Mouse (Mus musculus): ENCODE measurements around the gene Xrcc4. TPM values are rescaled to one million over a fixed set of nuclear protein-coding genes. Genes with fewer than 3 reads are reported as not detected.
A peak's percentile ranks its signal among the peaks of the same experiment; 100 is the strongest.

Xrcc4 gene
- polyA plus RNA-seq, 1 experiment from 2014 or later = 15.4 TPM

- H3K4me3 ChIP-seq = no peak overlapping the region
- 63% methylated on average over 4 of the region's 4 CpGs for WGBS
- H3K4me1 ChIP-seq = 0 out of 2 replicates have a peak, but pooled peaks cover 8% of the 10 kb centered on the region
- H3K27me3 ChIP-seq (replicated peaks) = no peaks in the 10 kb centered on the region
- H3K27ac ChIP-seq (replicated peaks) = no peak overlapping the region
- H3K4me2 ChIP-seq = no peak overlapping the region
- no peak for ATAC-seq (ENCODE audit: extremely low read depth, insufficient number of reproducible peaks, low FRiP score, low TSS enrichment)
- H3K36me3 ChIP-seq = no peaks in the 10 kb centered on the region
- no peaks in the 10 kb centered on the region for H3K9me3 ChIP-seq
- 0 out of 2 replicates have a peak overlapping the region, but pooled peaks have one; percentile 28 for H3K9ac ChIP-seq
These were observed 56.4 kb downstream of the Xrcc4 start for GRCm38 (mm10) chr13:90032977-90033376.

GRCm38 (mm10) chr13:90032523-90032922 lies 56.9 kb downstream of the Xrcc4 start:
- no peaks in the 10 kb centered on the region for H3K36me3 ChIP-seq
- H3K4me2 ChIP-seq = no peak overlapping the region
- no peaks in the 10 kb centered on the region for H3K9me3 ChIP-seq
- 0 out of 2 replicates have a peak, but pooled peaks cover 8% of the 10 kb centered on the region for H3K4me1 ChIP-seq
- ATAC-seq (ENCODE audit: extremely low read depth, insufficient number of reproducible peaks, low FRiP score, low TSS enrichment) = no peak
- H3K27ac ChIP-seq (replicated peaks) = no peak overlapping the region
- WGBS = 21% methylated on average over 2 of the region's 2 CpGs
- H3K4me3 ChIP-seq = no peak overlapping the region
- H3K9ac ChIP-seq = 0 out of 2 replicates have a peak overlapping the region, but pooled peaks have one; percentile 28
- H3K27me3 ChIP-seq (replicated peaks) = no peaks in the 10 kb centered on the region

GRCm38 (mm10) chr13:90030911-90031310 lies 58.5 kb downstream of the Xrcc4 start:
- H3K27ac ChIP-seq (replicated peaks) = no peak overlapping the region
- no peaks in the 10 kb centered on the region for H3K36me3 ChIP-seq
- H3K9me3 ChIP-seq = no peaks in the 10 kb centered on the region
- no peak overlapping the region for H3K4me2 ChIP-seq
- ATAC-seq (ENCODE audit: extremely low read depth, insufficient number of reproducible peaks, low FRiP score, low TSS enrichment) = no peak
- no peaks in the 10 kb centered on the region for H3K27me3 ChIP-seq (replicated peaks)
- 72% methylated on average over 3 of the region's 3 CpGs for WGBS
- H3K4me3 ChIP-seq = no peak overlapping the region
- 0 out of 2 replicates have a peak, but pooled peaks cover 8% of the 10 kb centered on the region for H3K4me1 ChIP-seq
- no peak overlapping the region for H3K9ac ChIP-seq

- Histone ChIP-seq H3K4me2 (peak overlapping the region; percentile 53), H3K4me3 (peak overlapping the region; percentile 10; the same call in 1 of the 2 replicates), H3K27me3 (replicated peaks) (no peaks in the 10 kb centered on the region), H3K4me1 (peaks cover 38% of the 10 kb centered on the region), H3K9me3 (peaks cover 4% of the 10 kb centered on the region; the same call in 1 of the 2 replicates), H3K9ac (peak overlapping the region; percentile 53), H3K36me3 (no peaks in the 10 kb centered on the region), H3K27ac (replicated peaks) (peak overlapping the region; percentile 94)
- WGBS = 21% methylated on average over 3 of the region's 3 CpGs
- ATAC-seq (ENCODE audit: extremely low read depth, insufficient number of reproducible peaks, low FRiP score, low TSS enrichment) = no peak
These were observed 76.8 kb downstream of the Xrcc4 start for GRCm38 (mm10) chr13:90012620-90013019.

GRCm38 (mm10) chr13:90012198-90012597 lies 77.2 kb downstream of the Xrcc4 start:
- Histone ChIP-seq H3K27me3 (replicated peaks) (no peaks in the 10 kb centered on the region), H3K4me2 (peak overlapping the region; percentile 53), H3K4me3 (peak overlapping the region; percentile 10; the same call in 1 of the 2 replicates), H3K9ac (0 out of 2 replicates have a peak overlapping the region, but pooled peaks have one; percentile 53), H3K4me1 (peaks cover 38% of the 10 kb centered on the region), H3K36me3 (no peaks in the 10 kb centered on the region), H3K27ac (replicated peaks) (peak overlapping the region; percentile 94), H3K9me3 (peaks cover 4% of the 10 kb centered on the region; the same call in 1 of the 2 replicates)
- peak; percentile 67; the same call in 1 of the 2 replicates for ATAC-seq (ENCODE audit: extremely low read depth, insufficient number of reproducible peaks, low FRiP score, low TSS enrichment)
- WGBS = 5% methylated on average over 8 of the region's 8 CpGs

- no peak overlapping the region for H3K9ac ChIP-seq
- no peak overlapping the region for H3K4me3 ChIP-seq
- peaks cover 4% of the 10 kb centered on the region; the same call in 1 of the 2 replicates for H3K9me3 ChIP-seq
- WGBS = 35% methylated on average over 8 of the region's 8 CpGs
- no peaks in the 10 kb centered on the region for H3K27me3 ChIP-seq (replicated peaks)
- no peaks in the 10 kb centered on the region for H3K36me3 ChIP-seq
- peak overlapping the region; percentile 94 for H3K27ac ChIP-seq (replicated peaks)
- H3K4me2 ChIP-seq = peak overlapping the region; percentile 53
- H3K4me1 ChIP-seq = peaks cover 38% of the 10 kb centered on the region
- no peak for ATAC-seq (ENCODE audit: extremely low read depth, insufficient number of reproducible peaks, low FRiP score, low TSS enrichment)
These were observed 78.3 kb downstream of the Xrcc4 start for GRCm38 (mm10) chr13:90011129-90011528.

GRCm38 (mm10) chr13:90009786-90010185 lies 79.6 kb downstream of the Xrcc4 start:
- Histone ChIP-seq H3K9ac (no peak overlapping the region), H3K36me3 (no peaks in the 10 kb centered on the region), H3K4me1 (peaks cover 38% of the 10 kb centered on the region), H3K4me2 (no peak overlapping the region), H3K27me3 (replicated peaks) (no peaks in the 10 kb centered on the region), H3K4me3 (no peak overlapping the region), H3K27ac (replicated peaks) (no peak overlapping the region), H3K9me3 (no peaks in the 10 kb centered on the region)
- no peak for ATAC-seq (ENCODE audit: extremely low read depth, insufficient number of reproducible peaks, low FRiP score, low TSS enrichment)

GRCm38 (mm10) chr13:90005561-90005960 lies 83.8 kb downstream of the Xrcc4 start:
- Histone ChIP-seq H3K27me3 (replicated peaks) (no peaks in the 10 kb centered on the region), H3K9ac (no peak overlapping the region)
- ATAC-seq (ENCODE audit: extremely low read depth, insufficient number of reproducible peaks, low FRiP score, low TSS enrichment) = no peak

DNA sequence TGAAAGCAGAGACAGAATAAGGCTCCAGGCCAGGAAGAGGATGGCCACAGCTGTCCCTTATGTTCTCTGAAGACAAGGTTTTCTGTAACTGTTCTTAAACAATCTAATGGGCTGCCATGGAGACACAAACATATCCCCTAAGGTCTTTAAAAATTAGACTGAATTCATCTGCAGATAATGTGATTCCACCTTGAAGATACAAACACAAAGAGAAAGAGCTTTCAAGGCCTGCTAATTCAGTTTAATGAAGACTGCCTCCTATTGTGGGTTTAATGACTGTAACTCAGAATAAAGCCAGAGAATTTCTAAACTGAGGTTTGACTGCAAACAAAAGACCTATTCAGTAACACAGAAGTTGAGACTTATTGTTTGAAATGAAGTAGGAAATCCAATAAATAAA lies 91.9 kb downstream of the Xrcc4 start:
- no peak overlapping the region for H3K27ac ChIP-seq (replicated peaks)
- no peak overlapping the region for H3K9ac ChIP-seq
- no peaks in the 10 kb centered on the region for H3K4me1 ChIP-seq
- no peak for ATAC-seq (ENCODE audit: extremely low read depth, insufficient number of reproducible peaks, low FRiP score, low TSS enrichment)
- H3K36me3 ChIP-seq = peaks cover 11% of the 10 kb centered on the region
- no peaks in the 10 kb centered on the region for H3K9me3 ChIP-seq
- no peak overlapping the region for H3K4me3 ChIP-seq
- H3K27me3 ChIP-seq (replicated peaks) = no peaks in the 10 kb centered on the region
- H3K4me2 ChIP-seq = no peak overlapping the region

More at GRCm38 (mm10) chr13:90005561-90005960, 83.8 kb downstream of the Xrcc4 start:
- Histone ChIP-seq H3K4me1 (peaks cover 17% of the 10 kb centered on the region), H3K27ac (replicated peaks) (no peak overlapping the region), H3K4me2 (no peak overlapping the region), H3K9me3 (no peaks in the 10 kb centered on the region), H3K36me3 (no peaks in the 10 kb centered on the region), H3K4me3 (no peak overlapping the region)
- WGBS = 93% methylated on average over 1 of the region's 1 CpGs

DNA sequence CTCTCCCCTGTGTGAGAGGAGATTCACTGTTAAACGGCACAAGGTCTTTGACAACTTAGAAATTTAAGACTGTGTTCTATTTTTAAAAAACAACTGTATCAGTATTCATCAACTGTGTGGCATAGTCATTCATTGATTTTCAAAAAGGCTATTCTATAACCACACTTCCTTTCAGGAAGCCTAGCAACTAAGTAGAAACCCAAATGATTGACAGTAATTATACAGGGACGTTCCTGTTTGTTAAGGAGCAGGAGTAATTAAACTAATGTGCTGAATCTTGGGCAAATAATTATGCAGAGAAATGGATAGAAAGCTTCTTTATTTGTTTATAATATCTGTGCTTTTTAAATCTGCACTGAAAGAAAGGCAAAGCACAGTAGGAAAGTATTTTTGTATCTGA lies 103.3 kb downstream of the Xrcc4 start:
- no peaks in the 10 kb centered on the region for H3K9me3 ChIP-seq
- WGBS = 54% methylated on average over 2 of the region's 2 CpGs
- H3K4me2 ChIP-seq = no peak overlapping the region
- no peak overlapping the region for H3K9ac ChIP-seq
- H3K27me3 ChIP-seq (replicated peaks) = no peaks in the 10 kb centered on the region
- no peak overlapping the region for H3K4me3 ChIP-seq
- no peak overlapping the region for H3K27ac ChIP-seq (replicated peaks)
- no peak for ATAC-seq (ENCODE audit: extremely low read depth, insufficient number of reproducible peaks, low FRiP score, low TSS enrichment)
- no peaks in the 10 kb centered on the region for H3K36me3 ChIP-seq
- no peaks in the 10 kb centered on the region for H3K4me1 ChIP-seq

DNA sequence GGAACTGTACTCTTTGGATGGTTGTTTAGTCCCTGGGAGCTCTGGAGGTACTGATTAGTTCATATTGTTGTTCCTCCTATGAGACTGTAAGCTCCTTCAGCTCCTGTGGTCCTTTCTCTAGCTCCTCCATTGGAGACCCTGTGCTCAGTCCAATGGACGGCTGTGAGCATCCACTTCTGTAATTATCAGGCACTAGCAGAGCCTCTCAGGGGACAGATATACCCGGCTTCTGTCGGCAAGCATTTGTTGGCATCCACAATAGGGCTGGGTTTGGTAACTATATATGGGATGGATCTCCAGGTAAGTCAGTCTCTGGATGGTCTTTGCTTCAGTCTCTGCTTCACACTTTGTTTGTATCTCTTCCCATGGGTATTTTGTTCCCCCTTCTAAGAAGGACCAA lies 118.5 kb downstream of the Xrcc4 start:
- H3K9me3 ChIP-seq = no peaks in the 10 kb centered on the region
- WGBS = 59% methylated on average over 3 of the region's 3 CpGs
- H3K27me3 ChIP-seq (replicated peaks) = no peaks in the 10 kb centered on the region
- no peak overlapping the region for H3K27ac ChIP-seq (replicated peaks)
- H3K36me3 ChIP-seq = no peaks in the 10 kb centered on the region
- peaks cover 6% of the 10 kb centered on the region; the same call in 1 of the 2 replicates for H3K4me1 ChIP-seq
- H3K4me2 ChIP-seq = no peak overlapping the region
- ATAC-seq (ENCODE audit: extremely low read depth, insufficient number of reproducible peaks, low FRiP score, low TSS enrichment) = no peak
- no peak overlapping the region for H3K9ac ChIP-seq
- no peak overlapping the region for H3K4me3 ChIP-seq

GRCm38 (mm10) chr13:89968671-89969070 lies 120.7 kb downstream of the Xrcc4 start:
- Histone ChIP-seq H3K27ac (replicated peaks) (no peak overlapping the region), H3K4me3 (no peak overlapping the region), H3K4me2 (no peak overlapping the region), H3K9ac (no peak overlapping the region), H3K4me1 (peaks cover 6% of the 10 kb centered on the region; the same call in 1 of the 2 replicates), H3K27me3 (replicated peaks) (no peaks in the 10 kb centered on the region), H3K9me3 (no peaks in the 10 kb centered on the region), H3K36me3 (no peaks in the 10 kb centered on the region)
- ATAC-seq (ENCODE audit: extremely low read depth, insufficient number of reproducible peaks, low FRiP score, low TSS enrichment) = no peak

Measured in heart, embryonic 13.5 days (tissue).